Mouse (Mus musculus): Measurements from ENCODE around the gene Scn1b.
A peak's percentile ranks its signal among the peaks of the same experiment; 100 is the strongest.

Gene Scn1b

GRCm38 (mm10) chr7:31115182-31115581 lies 11.6 kb downstream of the Scn1b start, which contains the start of gene Hpn:
TSS of gene Hpn (minus strand) at chr7:31115290.
- DNase-seq = peak; percentile 77 to 84

GRCm38 (mm10) chr7:31114646-31115045 lies 12.2 kb downstream of the Scn1b start:
- no peak for DNase-seq

- no peak for DNase-seq
Observed at GRCm38 (mm10) chr7:31113800-31114199, 13.0 kb downstream of the Scn1b start.

- DNase-seq = no peak
Observed at GRCm38 (mm10) chr7:31112036-31112435, 14.8 kb downstream of the Scn1b start.

- DNase-seq = no peak
Observed at GRCm38 (mm10) chr7:31110861-31111385, 15.9 kb downstream of the Scn1b start.

GRCm38 (mm10) chr7:31109796-31110195 lies 17.0 kb downstream of the Scn1b start:
- DNase-seq = no peak

- peak; percentile 61 to 72 for DNase-seq
Observed at GRCm38 (mm10) chr7:31109091-31109490, 17.7 kb downstream of the Scn1b start.

GRCm38 (mm10) chr7:31107781-31108180 lies 19.0 kb downstream of the Scn1b start:
- no peak for DNase-seq

- no peak for DNase-seq
Observed at GRCm38 (mm10) chr7:31106166-31106565, 20.6 kb downstream of the Scn1b start.

GRCm38 (mm10) chr7:31105061-31105768 lies 21.6 kb downstream of the Scn1b start:
- no peak for DNase-seq

GRCm38 (mm10) chr7:31100786-31101185 lies 26.0 kb downstream of the Scn1b start:
- DNase-seq = no peak

GRCm38 (mm10) chr7:31099612-31099982 lies 27.2 kb downstream of the Scn1b start:
- DNase-seq = no peak

- no peak for DNase-seq
Observed at GRCm38 (mm10) chr7:31098697-31099611, 27.8 kb downstream of the Scn1b start.

- DNase-seq = peak; percentile 90 to 91
Observed at GRCm38 (mm10) chr7:31097583-31098248, 29.1 kb downstream of the Scn1b start.

- no peak for DNase-seq
Observed at GRCm38 (mm10) chr7:31096892-31097564, 29.8 kb downstream of the Scn1b start.

GRCm38 (mm10) chr7:31094774-31095501 lies 31.9 kb downstream of the Scn1b start:
- no peak for DNase-seq

GRCm38 (mm10) chr7:31089721-31090120 lies 37.1 kb downstream of the Scn1b start:
- DNase-seq = no peak

GRCm38 (mm10) chr7:31088206-31088605 lies 38.6 kb downstream of the Scn1b start:
- no peak for DNase-seq

- no peak for DNase-seq
Observed at GRCm38 (mm10) chr7:31087262-31087661, 39.5 kb downstream of the Scn1b start.

- no peak for DNase-seq
Observed at GRCm38 (mm10) chr7:31086175-31086755, 40.5 kb downstream of the Scn1b start.

GRCm38 (mm10) chr7:31085171-31085570 lies 41.6 kb downstream of the Scn1b start:
- DNase-seq = peak; percentile 46 to 67

Data from lung, adult 18-20 months (tissue).